Mouse (Mus musculus) brain, embryonic 14.5 days (tissue): ENCODE data around the gene Rpap3. TPM values are rescaled to one million over a fixed set of nuclear protein-coding genes. Genes with fewer than 3 reads are reported as not detected.
"Not testable (repeated sequence)": the region's sequence is repeated elsewhere in the genome, so short reads cannot be mapped to it uniquely, and the experiment has no call there.

ENCODE experiments used
- DNase-seq: peaks from one replicate; pipeline ENCODE4 v3.0.0-alpha.2; 2011; ENCODE audit warnings: low read depth
- CTCF ChIP-seq: fragments of 200-500 bp; IDR thresholded peaks from 2 replicates; pipeline ENCODE4 v1.5.1; 2012; ENCODE audit warnings: inconsistent platforms, mild to moderate bottlenecking, moderate library complexity, borderline replicate concordance; ENCODE audit not compliant: insufficient read depth, insufficient read length; ENCODE audit errors: extremely low read depth
- POLR2A ChIP-seq: fragments of 200-500 bp; IDR thresholded peaks from 2 replicates; pipeline ENCODE4 v1.6.1; 2012; ENCODE audit warnings: mild to moderate bottlenecking, inconsistent platforms, borderline replicate concordance; ENCODE audit not compliant: poor library complexity, insufficient read depth, insufficient read length, severe bottlenecking; ENCODE audit errors: extremely low read depth
- polyA plus RNA-seq: library from polyadenylated mRNA; depleted of rRNA; stranded (reverse); fragments of >200 nt; gene quantifications from 2 replicates; pipeline ENCODE4 v1.2.3, GENCODE M21; 2012

The Rpap3 gene
- polyA plus RNA-seq, 1 experiment: 26.0 TPM

DNA sequence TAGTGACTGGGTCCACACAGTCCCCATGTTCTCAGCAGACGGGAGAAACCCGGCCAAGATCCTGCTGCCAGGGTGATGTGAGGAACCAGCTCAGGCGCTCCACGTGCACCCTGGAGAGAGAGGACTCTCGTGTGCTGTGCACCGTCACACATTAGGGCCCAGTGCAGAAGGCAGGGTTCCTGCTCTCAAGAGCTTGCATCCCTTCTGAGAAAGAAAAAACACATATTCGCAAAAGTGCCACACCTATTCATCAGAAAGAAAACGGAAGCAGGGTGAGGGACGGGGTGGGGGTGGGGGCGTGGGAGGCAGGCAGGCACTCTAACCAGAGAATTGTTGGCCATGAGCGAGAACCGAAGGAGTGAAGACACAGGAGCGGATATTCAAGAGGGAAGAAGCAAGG, 29.7 kb downstream of the Rpap3 start:
- no peak for DNase-seq
- TF ChIP-seq POLR2A (no peak), CTCF (no peak)

DNA sequence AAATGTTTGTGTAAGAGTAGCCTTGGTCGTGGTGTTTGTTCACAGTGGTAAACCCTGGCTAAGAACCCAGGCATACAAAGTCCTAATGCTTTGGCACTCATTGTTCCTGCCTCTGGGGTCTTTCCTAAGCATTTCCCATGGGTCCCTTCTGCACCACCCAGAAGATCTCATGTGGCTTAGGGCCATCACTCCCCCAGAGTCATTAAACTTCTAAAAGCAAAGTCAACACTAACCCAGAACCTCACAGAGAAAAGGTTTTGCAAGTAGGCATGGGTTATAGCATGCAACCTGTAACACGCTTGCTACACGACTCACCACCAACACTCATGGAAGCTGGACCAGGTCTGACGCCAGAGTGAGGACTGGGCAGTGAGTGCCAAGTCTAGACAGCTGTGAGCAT, 31.2 kb downstream of the Rpap3 start:
- no peak for DNase-seq
- TF ChIP-seq POLR2A: no peak
- TF ChIP-seq CTCF: no peak

DNA sequence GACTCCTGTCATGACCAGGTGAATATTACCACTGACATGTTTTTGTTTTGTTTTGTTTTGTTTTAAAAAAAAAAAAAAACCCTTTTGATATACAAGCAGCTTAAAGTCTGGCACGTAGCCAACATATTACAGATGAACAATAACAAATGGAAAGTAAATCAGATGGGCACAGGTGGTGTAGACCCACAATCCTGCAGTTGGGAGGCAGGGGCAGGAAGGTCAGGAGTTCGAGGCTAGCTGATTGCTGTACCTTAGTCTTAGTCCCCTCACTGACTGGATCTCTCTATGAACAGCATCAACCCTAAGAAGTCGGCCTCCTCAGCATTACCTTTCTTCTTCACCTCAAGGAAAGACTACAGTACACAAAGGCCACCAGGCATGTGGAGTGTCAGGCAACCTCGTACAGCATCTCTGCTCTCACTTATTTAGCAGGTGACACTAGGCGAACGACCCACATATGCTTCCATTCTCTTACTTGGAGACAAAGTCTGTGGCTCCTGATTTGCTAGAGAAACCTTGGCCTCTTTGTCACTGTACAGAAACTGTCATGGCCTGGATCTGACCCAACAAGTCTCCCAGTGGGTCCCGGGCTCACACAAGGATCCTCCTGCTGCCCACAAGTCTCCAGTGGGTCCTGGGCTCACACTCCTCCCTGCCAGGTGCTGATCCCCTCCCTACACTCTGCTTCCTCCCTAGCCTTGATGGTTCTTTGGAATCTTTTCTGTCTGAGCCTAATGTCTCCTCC, 32.2 kb downstream of the Rpap3 start:
- DNase-seq: no peak

DNA sequence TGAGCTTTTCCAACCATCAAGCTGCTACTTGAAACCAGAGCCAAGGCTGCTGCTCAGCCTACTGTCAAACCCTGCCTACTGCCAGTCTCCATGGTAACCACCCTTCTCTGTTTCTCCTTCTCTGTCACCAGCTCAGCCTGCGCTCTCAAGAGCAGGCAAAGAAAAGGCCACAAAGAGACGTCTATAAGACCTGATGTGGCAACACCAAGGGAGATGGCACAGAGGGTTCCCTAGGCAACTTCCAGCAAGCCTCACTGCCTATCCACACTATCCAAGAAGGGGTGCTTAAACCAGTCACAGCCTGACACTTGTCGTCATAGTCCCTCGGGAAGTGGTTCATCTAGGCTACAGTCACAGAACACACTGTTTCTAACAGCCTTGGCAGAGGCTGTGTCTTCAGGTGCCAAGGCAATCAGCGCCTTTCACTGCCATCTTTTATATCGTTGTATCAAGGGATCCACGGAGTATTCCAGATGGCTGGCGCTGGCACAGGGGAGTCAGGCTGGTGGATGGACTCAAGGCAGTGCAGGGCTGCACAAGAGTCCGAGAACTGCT, 33.3 kb downstream of the Rpap3 start:
- DNase-seq: peak; percentile 96
- TF ChIP-seq POLR2A: no peak
- TF ChIP-seq CTCF: no peak

More for the DNA sequence above, 32.2 kb downstream of the Rpap3 start:
- no peak for TF ChIP-seq POLR2A
- no peak for TF ChIP-seq CTCF

DNA sequence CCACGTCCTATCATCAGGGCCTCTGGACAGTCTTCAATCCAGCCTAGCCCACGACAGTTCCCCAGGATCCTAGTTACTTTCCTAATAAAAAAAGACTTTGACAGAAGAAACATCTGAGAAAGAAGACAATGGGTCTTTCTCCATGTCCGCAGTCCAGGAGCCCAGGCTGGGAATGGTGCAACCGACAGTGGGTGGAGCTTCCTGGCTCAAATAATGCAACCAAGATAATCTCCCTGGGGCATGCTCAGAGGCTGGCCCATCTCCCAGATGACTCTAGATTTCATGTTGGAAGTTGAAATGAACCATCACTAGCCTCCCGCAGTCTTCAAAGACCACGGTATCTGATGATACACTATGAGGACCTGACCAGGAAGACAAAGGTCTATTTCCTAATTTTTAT, 35.1 kb downstream of the Rpap3 start:
- DNase-seq: no peak
- TF ChIP-seq POLR2A: no peak
- no peak for TF ChIP-seq CTCF

DNA sequence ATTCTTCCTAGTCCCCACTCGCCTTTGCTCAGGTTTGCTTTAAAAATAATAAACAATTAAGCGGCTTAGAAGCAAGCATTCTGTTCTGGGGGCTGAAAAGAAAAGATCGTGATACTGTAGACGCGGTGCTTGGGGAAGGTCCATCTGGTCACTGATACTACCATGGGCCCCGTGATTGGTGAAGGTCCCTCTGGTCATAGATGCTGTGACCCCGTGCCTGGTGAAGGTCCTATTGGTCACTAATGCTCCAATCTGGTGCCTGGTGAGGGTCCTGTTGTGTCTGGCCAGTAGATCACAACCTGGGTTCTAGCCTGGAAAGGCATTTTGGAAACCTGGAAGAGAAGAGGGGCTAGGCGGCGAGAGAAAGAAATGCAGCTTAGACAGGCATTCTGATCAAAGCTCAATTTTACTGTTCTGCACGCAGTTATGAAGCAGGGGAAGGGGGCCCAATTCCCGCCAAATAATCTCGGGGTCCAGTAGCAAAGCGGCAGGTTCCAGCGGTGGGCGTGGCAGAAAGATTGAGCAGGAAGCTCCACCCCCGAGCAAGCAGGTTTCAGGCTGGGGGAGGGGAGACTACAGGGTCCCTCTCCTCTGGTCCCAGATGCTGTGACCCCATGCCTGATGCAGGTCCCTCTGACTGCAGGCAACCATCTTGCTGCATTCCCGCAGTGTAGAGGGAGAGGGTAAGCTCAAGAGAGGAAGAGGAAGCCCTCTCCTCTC, 37.3 kb downstream of the Rpap3 start:
- DNase-seq: not testable (repeated sequence)

DNA sequence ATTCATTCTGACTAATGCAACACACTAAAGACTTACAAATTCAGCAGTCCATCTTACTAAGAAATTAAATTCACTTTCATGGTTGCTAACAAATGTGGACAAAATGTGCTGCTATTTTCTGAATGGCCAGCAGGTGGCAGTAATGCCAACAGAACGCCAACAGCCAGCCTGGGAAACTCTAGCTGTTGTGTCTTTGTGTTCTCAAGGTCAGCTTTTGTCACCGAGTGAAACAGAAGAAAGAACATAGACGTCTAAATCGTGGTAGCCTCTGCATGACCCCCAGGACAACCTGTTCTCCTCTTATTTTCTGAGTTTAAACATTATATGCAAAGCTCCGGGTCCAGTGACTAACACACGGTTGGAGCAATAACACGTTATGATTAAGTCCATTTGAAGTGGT, 38.2 kb downstream of the Rpap3 start:
- TF ChIP-seq POLR2A (no peak), CTCF (peak; percentile 78; the same call in 1 of the 2 replicates)
- peak; percentile 91 for DNase-seq

DNA sequence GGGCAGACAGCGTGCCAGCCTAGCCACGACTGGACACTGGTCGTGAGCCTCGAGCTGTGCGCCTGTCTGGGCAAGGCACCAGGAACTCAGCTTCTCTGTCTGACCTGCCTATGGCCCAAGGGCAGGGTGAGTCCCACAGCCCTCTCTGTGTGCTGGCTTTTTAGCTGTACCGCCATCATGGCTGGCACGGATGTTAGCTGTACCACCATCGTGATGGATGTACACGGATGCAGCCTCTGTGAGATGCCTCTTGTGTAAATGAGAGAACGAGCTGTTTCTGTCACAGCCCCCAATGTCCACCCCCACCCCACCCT, 39.2 kb downstream of the Rpap3 start:
- TF ChIP-seq POLR2A (no peak), CTCF (no peak)
- DNase-seq: no peak

DNA sequence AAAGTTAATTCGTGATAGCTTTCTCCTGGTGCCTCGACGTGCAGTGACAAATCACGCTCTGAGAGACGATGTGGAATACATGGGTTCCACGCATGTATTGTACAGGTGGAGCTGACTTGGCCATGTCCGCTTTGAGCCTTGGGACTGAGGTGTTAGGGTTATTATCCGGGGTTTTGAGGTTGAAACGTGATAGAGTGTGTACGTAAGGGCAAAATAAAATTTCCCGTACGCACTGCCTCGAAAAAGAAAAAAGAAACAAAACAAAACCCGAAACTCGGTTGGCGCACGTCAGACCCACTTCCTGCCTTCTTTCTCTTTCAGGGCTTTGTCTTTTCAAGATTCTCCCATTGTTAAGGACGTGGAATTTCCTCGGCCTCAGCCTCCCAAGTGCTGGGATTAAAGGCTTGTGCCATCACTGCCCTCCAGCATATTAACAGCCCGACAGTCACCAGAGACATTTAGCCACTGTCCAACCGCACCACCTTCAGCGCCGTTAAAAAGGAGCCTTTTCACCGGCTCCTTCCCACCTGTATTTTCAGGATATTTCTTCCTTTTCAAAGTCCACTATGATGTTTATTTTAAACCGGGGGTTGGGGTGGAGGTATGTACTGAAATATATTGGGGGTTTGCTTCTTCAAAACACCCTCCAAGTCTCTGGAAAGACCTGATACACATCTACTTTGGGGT, 39.7 kb downstream of the Rpap3 start:
- no peak for TF ChIP-seq CTCF
- no peak for TF ChIP-seq POLR2A
- DNase-seq: no peak

DNA sequence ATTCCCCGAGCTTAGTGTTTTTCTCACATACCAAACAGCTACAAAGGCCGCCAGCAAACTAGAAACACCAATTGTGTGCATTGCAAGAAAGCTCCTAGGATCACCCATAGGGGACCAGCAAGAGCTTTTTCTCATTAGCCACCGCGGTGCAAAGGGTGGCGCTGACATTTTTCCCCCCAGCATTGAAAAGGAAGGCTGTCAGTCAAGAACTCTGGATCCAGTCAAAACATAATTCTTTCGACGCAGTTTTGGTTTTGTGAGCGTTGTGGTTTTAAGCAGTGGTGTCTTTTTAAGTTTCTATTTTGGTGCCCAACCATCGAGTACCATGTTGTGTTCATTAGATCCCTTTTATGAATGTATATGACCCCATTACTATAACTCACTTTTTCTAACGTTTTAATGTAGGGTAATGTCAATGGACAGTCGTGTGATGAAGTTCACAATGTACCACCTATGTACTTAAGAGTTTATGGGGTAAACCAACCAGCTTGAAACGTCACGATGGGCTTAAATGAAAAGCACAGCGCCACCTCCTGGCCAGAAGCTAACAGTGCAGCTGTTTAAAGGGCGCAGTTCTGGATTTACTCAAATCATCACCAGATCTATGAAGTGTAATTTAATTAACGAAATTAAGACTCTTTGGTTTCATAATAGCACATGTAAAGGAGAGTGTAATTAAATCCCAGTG, 40.5 kb downstream of the Rpap3 start:
- DNase-seq: peak; percentile 49
- TF ChIP-seq POLR2A: no peak
- peak; percentile 69; the same call in 1 of the 2 replicates for TF ChIP-seq CTCF
